24 mouse cellular contexts compared by ENCODE assay signal in the genomic region with DNA sequence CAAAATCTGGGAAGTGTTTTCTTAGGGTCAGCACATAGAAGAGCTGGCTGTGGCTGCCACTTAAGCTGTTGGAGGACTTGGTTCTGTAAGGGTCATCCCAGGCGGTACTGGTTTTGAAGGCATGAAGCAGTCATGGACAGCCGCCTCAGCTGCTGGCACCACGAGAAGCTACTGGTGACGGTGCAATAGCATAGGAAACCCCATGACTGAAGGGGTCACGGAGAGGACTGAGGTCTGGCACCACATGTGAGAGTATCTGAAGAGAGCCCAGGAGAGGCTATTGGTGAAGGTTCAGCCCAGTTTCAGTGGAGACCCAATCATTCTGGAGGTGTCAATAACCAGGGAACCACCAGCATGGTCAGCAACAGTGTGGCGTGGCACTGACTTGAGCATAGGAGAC.
"Had no signal": no experiment of that assay in that cellular context is flagged by ENCODE, and none has a peak within 500 bp of the region (broad histone marks: within the 10 kb centered on the region; RNA-seq: fewer than 3 reads in every experiment).

No protein-coding gene starts in this region.

- H3K4me3 ChIP-seq: forebrain, embryonic 15.5 days; heart, adult 2 months; hindbrain, embryonic 13.5 days; hindbrain, embryonic 15.5 days; kidney, embryonic 15.5 days; limb, embryonic 13.5 days; limb, embryonic 15.5 days; liver, embryonic 12.5 days had no signal

- ATAC-seq: forebrain, embryonic 15.5 days; forebrain, postnatal 0 days; hindbrain, postnatal 0 days; intestine, embryonic 16.5 days; liver, embryonic 12.5 days had no signal

- H3K27ac ChIP-seq: forebrain, embryonic 15.5 days; hindbrain, embryonic 13.5 days; hindbrain, embryonic 15.5 days; hindbrain, postnatal 0 days; kidney, embryonic 15.5 days; kidney, postnatal 0 days; limb, embryonic 13.5 days; limb, embryonic 15.5 days; liver, embryonic 12.5 days; liver, embryonic 14.5 days had no signal

- H3K4me1 ChIP-seq: forebrain, embryonic 15.5 days; hindbrain, embryonic 13.5 days; hindbrain, embryonic 15.5 days; kidney, embryonic 15.5 days; limb, embryonic 13.5 days; limb, embryonic 15.5 days; liver, embryonic 12.5 days had no signal

- H3K27me3 ChIP-seq: forebrain, embryonic 15.5 days; hindbrain, embryonic 13.5 days; hindbrain, embryonic 15.5 days; kidney, embryonic 15.5 days; limb, embryonic 13.5 days; limb, embryonic 15.5 days; liver, embryonic 12.5 days had no signal

- H3K9me3 ChIP-seq: forebrain, embryonic 15.5 days; hindbrain, embryonic 13.5 days; hindbrain, embryonic 15.5 days; kidney, embryonic 15.5 days; limb, embryonic 13.5 days; limb, embryonic 15.5 days; liver, embryonic 12.5 days had no signal

- DNase-seq: forebrain, postnatal 0 days; gastrocnemius, postnatal 14 days; gastrocnemius, postnatal 36 days; heart, adult 2 months; heart, postnatal 10 days; kidney, adult 11 months; kidney, adult 2 months; kidney, adult 9 months; kidney, postnatal 14 days; kidney, postnatal 36 days; layer of hippocampus, adult 9-11 months; layer of hippocampus, postnatal 36 days; left cerebral cortex, postnatal 4 days had no signal

- H3K4me2 ChIP-seq: forebrain, embryonic 15.5 days; hindbrain, embryonic 13.5 days; hindbrain, embryonic 15.5 days; kidney, embryonic 15.5 days; limb, embryonic 13.5 days; limb, embryonic 15.5 days; liver, embryonic 12.5 days had no signal

- H3K9ac ChIP-seq: forebrain, embryonic 15.5 days; forebrain, postnatal 0 days; hindbrain, embryonic 13.5 days; hindbrain, embryonic 15.5 days; kidney, embryonic 15.5 days; limb, embryonic 13.5 days; limb, embryonic 15.5 days; liver, embryonic 12.5 days; liver, embryonic 14.5 days had no signal
